Mouse (Mus musculus) liver, adult 2 months (tissue): ENCODE data around the gene Wscd2.
"Not testable (repeated sequence)": the region's sequence is repeated elsewhere in the genome, so short reads cannot be mapped to it uniquely, and the experiment has no call there.

Experiments
- CTCF ChIP-seq: fragments of 200-500 bp; IDR thresholded peaks from 2 replicates; pipeline ENCODE4 v1.5.1; 2011; ENCODE audit warnings: low read depth, low read length, control low read depth
- POLR2A ChIP-seq: fragments of 200-500 bp; IDR thresholded peaks from 2 replicates; pipeline ENCODE4 v1.6.1; 2011; ENCODE audit warnings: low read length, control low read depth; ENCODE audit not compliant: insufficient read depth; ENCODE audit errors: extremely low read depth

- TF ChIP-seq CTCF = peak; percentile 3; the same call in 1 of the 2 replicates
- not testable (repeated sequence) for TF ChIP-seq POLR2A
These were observed 96.3 kb downstream of the Wscd2 start for GRCm38 (mm10) chr5:113586458-113586849.
